Mouse (Mus musculus) brain, embryonic 14.5 days (tissue): ENCODE measurements around the gene Hnrnpa2b1.

Source experiments
- CTCF ChIP-seq: fragments of 200-500 bp; IDR thresholded peaks from 2 replicates; pipeline ENCODE4 v1.5.1; 2012; ENCODE audit warnings: inconsistent platforms, mild to moderate bottlenecking, moderate library complexity, borderline replicate concordance; ENCODE audit not compliant: insufficient read depth, insufficient read length; ENCODE audit errors: extremely low read depth
- POLR2A ChIP-seq: fragments of 200-500 bp; IDR thresholded peaks from 2 replicates; pipeline ENCODE4 v1.6.1; 2012; ENCODE audit warnings: mild to moderate bottlenecking, inconsistent platforms, borderline replicate concordance; ENCODE audit not compliant: poor library complexity, insufficient read depth, insufficient read length, severe bottlenecking; ENCODE audit errors: extremely low read depth

DNA sequence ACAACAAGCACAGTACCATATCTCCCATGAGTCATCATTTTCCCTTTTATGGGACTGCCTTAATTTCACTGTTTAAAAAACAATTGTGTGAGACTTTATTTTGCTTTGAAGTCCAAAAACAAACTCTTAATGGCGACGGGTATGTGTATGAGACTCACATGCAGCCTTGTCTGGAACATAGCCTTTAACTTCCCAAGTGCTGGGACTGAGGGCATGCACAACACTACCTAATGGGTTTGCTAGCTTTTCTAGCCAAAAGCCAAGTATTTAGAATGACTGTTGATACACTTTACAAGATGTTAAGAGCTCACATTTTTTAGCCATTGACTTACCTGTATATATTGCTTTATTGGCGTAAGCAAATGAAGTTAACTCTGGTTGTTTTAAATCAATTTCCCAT, 9.3 kb downstream of the Hnrnpa2b1 start:
- TF ChIP-seq CTCF (no peak), POLR2A (no peak)
